Mouse (Mus musculus) ES-E14 (cell line): ENCODE results near the gene Spg7.

Experiments
- CHD2 ChIP-seq: IDR thresholded peaks from 2 replicates; pipeline ENCODE4 v1.6.1; 2014; ENCODE audit warnings: mild to moderate bottlenecking, low read depth, low read length, inconsistent platforms
- MAFK ChIP-seq: IDR thresholded peaks from 2 replicates; pipeline ENCODE4 v1.6.1; 2014; ENCODE audit warnings: mild to moderate bottlenecking, low read depth, low read length, inconsistent platforms; ENCODE audit not compliant: insufficient read depth
- ZC3H11A ChIP-seq: IDR thresholded peaks from 2 replicates; pipeline ENCODE4 v1.6.1; 2012; ENCODE audit warnings: low read depth, mild to moderate bottlenecking, inconsistent platforms, low read length, borderline replicate concordance
- ZNF384 ChIP-seq: IDR thresholded peaks from 2 replicates; pipeline ENCODE4 v1.6.1; 2012; ENCODE audit warnings: low read depth, low read length, inconsistent platforms

DNA sequence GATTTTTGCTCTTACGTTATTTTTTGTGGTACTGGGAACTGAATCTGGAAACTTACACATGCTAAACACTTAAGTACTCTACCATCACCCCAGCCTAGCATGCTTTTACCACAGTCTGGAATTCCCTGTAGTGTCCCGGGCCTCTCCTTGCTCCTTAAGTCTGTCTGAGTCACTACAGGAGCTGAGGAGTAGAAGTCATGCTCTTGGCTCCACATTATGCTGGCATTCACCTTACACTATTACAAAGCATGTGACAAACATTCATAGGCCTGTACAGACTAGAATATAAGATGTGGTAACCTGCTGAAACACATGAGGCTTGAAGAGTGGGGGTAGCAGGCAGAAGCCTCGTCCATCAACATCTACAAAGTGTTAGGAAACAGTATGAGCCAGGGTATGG is 40.0 kb upstream of the Spg7 start:
- TF ChIP-seq ZNF384 (no peak), CHD2 (no peak), MAFK (no peak), ZC3H11A (no peak)
